Mouse (Mus musculus) adrenal gland, adult (tissue): ENCODE data around the gene Mtor.

ENCODE experiments used
- DNase-seq, 2 experiments: peaks; one replicate each; pipeline ENCODE4 v3.0.0; 2022 to 2023; ENCODE audit warnings: low spot score in 1 of 2; ENCODE audit not compliant: inconsistent age in 2 of 2

Gene Mtor

DNA sequence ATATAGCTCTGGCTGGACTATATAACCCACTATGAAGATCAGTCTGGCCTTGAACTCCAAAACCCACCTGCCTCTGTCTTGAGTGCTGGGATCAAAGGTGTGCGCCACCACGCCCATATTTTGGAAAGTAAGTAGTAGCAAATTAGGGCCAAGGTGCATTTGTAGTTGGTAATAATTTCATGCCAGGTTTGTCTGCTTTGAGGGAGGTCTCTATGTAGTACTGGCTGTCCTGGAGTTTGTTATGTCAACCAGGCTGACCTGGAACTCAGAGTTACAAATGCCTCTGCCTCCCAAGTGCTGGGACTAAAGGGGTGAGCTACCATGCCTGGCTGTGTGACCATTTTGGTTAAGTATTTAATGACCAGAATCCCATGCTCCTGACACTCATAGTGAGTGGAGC, 31.8 kb downstream of the Mtor start:
- no peak for DNase-seq

- peak in 1 of 2 experiments; percentile 41 for DNase-seq
Observed at GRCm38 (mm10) chr4:148481557-148482168, 33.3 kb downstream of the Mtor start.

- DNase-seq: no peak
Observed at GRCm38 (mm10) chr4:148484511-148484910, 36.1 kb downstream of the Mtor start.

DNA sequence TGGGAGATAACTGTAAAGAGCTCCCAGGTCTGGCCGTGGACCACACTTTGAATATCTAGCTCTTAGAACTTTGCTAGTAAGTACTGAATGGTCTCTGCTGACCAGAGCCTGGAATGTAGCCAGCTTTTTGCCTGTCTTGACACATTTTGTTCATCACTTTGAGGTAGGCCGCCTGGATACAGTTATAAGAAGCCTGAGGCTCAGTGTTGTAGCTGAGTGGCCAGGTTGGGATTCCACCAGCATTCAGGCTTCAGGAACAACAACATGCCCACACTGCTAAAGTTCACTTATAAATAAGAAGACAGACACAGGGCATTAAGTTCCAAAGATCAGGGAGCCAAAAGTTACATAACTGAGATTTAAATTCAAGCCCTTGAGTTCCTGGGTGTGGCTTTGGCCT, 39.4 kb downstream of the Mtor start:
- no peak for DNase-seq

GRCm38 (mm10) chr4:148490502-148490901, 42.1 kb downstream of the Mtor start:
- peak; percentile 51 to 79 for DNase-seq

DNA sequence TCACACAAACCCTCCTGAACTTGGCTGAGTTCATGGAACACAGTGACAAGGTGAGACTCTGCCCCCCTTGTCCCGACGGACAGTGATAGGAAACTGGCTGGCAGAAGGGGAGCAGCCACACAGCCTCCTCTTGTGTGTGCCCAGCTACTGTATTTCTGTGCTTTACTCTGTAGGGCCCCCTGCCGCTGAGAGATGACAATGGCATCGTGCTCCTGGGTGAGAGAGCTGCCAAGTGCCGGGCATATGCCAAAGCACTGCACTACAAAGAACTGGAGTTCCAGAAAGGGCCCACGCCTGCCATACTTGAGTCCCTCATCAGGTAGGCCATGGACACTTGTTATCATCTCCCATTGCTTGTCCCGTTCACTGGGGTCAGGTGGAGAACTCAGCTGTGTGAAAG, 43.0 kb downstream of the Mtor start:
- peak in 1 of 2 experiments; percentile 65 for DNase-seq

- DNase-seq: no peak
Observed at GRCm38 (mm10) chr4:148495160-148495559, 46.7 kb downstream of the Mtor start.

DNA sequence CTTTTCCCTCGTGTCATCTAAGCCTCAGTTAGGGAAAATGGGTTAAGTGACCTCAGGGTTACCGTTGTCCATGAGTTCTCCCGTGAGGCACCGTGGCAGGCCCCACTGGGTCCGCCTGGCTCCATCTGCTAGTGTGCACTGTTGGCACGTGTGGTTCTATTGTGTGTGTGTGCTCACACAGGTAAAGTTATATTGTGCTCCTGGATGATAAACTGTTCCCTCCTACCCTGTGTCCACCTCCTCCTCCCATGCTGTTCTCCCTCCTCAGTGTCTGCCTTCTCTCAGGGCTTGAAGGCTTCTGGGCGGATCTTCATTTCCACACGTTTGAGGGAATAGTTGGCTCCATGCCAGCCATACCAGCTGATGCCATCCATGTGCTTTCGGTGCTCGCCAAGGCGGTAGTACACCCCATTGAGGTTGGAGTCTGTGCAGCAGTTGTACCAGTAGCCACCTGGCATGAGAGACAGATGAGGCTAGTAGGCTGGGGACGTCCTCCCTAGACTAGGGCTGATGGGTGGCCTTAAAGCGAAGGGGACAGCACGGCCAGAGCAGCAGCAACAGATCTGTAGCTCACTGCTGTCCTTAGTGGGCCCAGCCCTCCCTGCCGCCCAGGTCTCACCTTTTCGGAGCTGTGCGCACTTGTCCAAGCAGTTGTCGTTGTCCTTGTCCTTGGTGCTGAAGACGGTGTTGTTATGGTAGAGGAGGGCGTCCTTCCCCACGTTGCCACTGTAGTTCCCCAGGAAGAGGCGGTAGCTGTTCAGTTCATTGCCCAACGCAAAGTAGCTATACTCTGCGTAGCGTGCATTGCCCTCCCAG, 47.7 kb downstream of the Mtor start:
- peak in 1 of 2 experiments; percentile 42 for DNase-seq

DNA sequence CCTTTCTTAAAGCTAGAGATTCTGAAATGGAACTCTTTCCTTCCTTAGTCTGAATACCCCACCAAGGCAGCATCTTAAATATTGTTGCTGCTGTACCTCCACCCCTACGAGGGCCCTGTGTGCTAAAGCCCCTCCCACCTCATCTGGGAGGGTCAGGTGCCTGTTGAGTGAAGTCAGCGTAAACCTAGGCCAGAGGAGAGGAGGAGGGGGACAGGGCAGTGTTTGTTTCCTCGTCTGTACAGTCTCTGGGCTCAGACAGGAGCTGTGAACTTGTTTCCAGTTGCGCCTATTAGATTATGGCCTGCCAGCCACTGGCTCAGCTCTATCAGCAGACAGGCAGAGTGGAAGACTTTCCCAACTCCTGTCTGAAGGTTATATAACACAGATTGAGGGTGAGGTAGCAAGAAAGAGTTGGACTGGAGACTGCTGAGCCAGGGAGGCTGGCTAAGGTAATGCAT, 52.0 kb downstream of the Mtor start, which contains the start of gene Angptl7:
Gene Angptl7 (minus strand): TSS at position 51 of the 458 bp plus-strand sequence.
- DNase-seq: peak; percentile 27 to 52

- DNase-seq: peak in 1 of 2 experiments; percentile 79
Observed at GRCm38 (mm10) chr4:148504497-148504959, 56.1 kb downstream of the Mtor start.

GRCm38 (mm10) chr4:148507585-148507984, 59.2 kb downstream of the Mtor start:
- DNase-seq: no peak

GRCm38 (mm10) chr4:148508084-148508849, 59.9 kb downstream of the Mtor start:
- DNase-seq: no peak

DNA sequence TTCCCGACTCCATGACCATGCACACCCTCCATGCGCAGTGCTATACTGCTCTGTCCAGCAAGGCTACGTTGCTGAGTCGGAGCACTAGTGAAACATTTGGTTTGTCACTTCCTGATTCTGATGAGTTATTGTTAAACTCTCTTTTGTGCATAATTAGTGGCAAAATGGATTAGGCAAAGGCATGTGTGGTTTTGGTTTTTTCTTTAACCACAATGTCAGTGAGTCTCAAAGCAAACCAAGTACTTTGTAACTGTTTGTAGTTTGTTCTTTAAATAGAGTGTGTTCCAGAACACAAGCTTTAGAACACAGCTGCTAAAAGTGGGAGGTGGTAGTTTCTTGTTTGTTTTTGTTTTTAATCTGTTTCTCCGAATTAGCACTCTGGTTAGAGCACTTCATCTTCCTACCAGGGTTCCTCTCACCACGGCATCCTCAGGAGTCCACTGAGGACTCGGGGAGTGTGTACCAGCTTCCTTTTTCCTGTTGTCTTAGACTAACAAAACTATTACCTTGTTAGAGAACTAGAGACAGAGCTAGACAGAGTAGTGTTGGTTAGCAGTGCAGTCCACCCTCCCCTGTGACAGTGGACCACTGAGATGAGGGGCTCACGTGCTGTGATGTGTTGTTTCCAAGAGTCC, 61.2 kb downstream of the Mtor start:
- DNase-seq: no peak

DNA sequence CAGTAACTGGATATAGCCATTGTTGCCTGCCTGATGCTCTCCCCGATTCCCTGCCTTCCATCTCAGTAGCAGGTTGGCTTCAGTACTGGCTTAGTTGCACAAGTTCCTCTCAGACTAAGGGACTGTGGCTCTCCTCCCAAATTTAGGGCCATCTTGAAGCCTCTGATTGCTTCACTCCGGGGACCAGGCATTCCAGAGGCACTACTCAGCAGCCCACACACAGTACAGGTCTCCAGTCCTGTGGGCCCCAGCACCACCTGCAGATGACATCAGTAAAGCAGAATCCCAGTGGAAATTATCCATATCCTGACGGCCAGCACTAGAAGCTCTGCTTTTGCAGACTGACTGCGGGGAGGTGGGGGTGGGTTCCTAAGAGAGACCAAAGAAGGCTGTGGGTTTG, 62.3 kb downstream of the Mtor start:
- no peak for DNase-seq

DNA sequence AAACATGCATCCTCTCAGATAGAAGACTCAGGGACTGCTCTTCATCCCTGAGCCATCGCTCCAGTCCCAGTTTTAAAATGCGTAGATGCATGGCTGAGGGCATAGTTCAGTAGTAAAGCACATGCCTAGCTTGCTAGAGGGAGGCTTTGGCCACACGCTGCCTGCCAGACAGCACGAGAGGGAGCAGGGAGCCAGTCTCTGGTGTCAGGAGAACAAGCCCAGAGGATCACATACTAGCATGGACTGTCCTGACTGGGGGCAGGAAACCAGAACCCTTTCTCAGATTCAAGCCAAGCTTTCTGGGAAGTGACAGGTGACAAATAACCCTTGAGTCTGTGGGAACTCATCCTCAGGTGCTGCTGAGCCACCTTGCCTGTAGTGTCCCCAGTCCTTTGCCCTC, 62.9 kb downstream of the Mtor start:
- no peak for DNase-seq

DNA sequence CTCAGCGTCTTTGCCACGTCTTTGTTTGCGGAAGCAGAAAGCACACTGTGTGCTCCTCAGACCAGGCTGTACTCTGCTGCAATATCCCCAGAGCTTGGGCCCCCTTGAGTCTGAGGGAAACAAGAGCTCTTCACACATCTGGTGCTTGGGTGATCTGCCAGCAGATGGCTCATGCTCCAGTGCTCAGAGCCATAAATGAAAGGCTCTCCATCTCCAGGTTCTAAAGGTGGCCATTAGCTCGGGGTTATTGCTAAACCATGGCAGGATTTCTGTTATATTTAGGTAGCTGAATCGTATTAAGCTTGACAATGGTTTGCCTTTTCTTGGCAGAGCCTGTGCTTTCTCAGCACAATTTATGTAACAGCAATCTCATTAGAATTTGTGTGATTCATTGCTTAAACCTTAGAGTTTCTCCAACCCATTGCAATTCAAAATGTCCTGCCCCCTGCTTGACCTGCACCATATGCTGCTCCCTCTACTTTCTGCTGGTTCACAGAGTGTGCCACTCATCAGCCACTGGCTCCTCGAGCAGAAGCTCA, 64.7 kb downstream of the Mtor start:
- peak; percentile 32 to 58 for DNase-seq

- peak in 1 of 2 experiments; percentile 61 for DNase-seq
Observed at GRCm38 (mm10) chr4:148515313-148515712, 66.9 kb downstream of the Mtor start.

- DNase-seq: no peak
Observed at GRCm38 (mm10) chr4:148517809-148518208, 69.4 kb downstream of the Mtor start.

- no peak for DNase-seq
Observed at GRCm38 (mm10) chr4:148518235-148518795, 69.9 kb downstream of the Mtor start.

GRCm38 (mm10) chr4:148523538-148523937, 75.1 kb downstream of the Mtor start:
- DNase-seq: peak; percentile 42 to 55
